Mouse (Mus musculus) gastrocnemius, postnatal 36 days (tissue): ENCODE data around the gene Oxtr. TPM values are rescaled to one million over a fixed set of nuclear protein-coding genes. Genes with fewer than 3 reads are reported as not detected.
A peak's percentile ranks its signal among the peaks of the same experiment; 100 is the strongest.

Experiments
- DNase-seq, 2 experiments: peaks; one replicate each; pipeline ENCODE4 v3.0.0; 2022
- intact Hi-C: fragments of 180-260 bp; cut with DNase I; formaldehyde crosslinking; loops from one replicate; pipeline ENCODE4 v1.15.1; 2025
- total RNA-seq, 2 experiments: library from RNA; stranded (reverse); gene quantifications; 2 replicates each; pipeline ENCODE4 v1.2.3; 2021

Gene Oxtr
- total RNA-seq, 2 experiments from 2014 or later, result 0.07 to 0.08 TPM

- peak; percentile 76 to 79 for DNase-seq
- intact Hi-C loops, result loop anchor here (10.0 kb wide), 2 partner anchors 194 to 514 kb away; no protein-coding TSS in a partner anchor
Observed at GRCm38 (mm10) chr6:112490625-112491242, 991 bp upstream of the Oxtr start.

GRCm38 (mm10) chr6:112489181-112489909, 398 bp downstream of the Oxtr start:
- intact Hi-C loops, result loop anchor here (5.0 kb wide), 1 partner anchor 282 kb away; no protein-coding TSS in a partner anchor
- no peak for DNase-seq

DNA sequence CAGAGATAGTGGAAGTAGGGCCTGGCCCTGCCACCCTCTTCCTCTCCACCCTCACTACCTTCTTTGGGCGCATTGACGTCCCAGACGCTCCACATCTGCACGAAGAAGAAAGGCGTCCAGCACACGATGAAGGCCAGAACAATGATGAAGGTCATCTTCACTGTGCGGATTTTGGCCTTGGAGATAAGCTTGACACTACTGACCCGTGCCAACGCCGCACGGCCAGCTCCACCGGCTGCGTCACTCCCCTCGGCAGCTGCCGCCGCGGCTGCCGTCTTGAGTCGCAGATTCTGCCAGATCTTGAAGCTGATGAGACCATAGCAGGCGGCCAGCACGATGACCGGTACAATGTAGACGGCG, 942 bp downstream of the Oxtr start:
- intact Hi-C loops, result loop anchor here (5.0 kb wide), 1 partner anchor 282 kb away; no protein-coding TSS in a partner anchor
- no peak for DNase-seq

DNA sequence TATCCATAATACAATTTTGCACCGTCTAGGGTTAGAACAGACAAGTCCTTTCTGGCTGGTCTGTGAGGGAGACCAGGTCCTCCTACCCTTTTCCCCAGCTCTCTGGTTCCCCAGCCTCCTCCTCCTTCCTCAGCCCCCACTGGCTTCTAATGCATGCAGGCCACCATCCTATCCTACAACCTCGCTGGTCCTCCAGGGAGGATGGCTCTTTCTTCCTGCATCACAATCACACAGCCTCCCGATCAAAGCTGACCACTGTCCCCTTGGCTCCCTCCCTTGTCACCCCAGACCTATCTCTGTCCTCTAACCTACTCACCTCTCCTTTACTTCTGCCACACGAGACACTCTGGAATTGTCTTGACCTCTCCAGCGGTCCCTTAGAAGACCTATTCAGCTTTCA, 1.8 kb downstream of the Oxtr start:
- intact Hi-C loops, result loop anchor here (5.0 kb wide), 1 partner anchor 281 kb away; no protein-coding TSS in a partner anchor
- peak in 1 of 2 experiments; percentile 5 for DNase-seq

GRCm38 (mm10) chr6:112484316-112484715, 5.4 kb downstream of the Oxtr start:
- peak in 1 of 2 experiments; percentile 17 for DNase-seq
- intact Hi-C loops, result loop anchor here (2.0 kb wide), 1 partner anchor 78 kb away; no protein-coding TSS in a partner anchor

DNA sequence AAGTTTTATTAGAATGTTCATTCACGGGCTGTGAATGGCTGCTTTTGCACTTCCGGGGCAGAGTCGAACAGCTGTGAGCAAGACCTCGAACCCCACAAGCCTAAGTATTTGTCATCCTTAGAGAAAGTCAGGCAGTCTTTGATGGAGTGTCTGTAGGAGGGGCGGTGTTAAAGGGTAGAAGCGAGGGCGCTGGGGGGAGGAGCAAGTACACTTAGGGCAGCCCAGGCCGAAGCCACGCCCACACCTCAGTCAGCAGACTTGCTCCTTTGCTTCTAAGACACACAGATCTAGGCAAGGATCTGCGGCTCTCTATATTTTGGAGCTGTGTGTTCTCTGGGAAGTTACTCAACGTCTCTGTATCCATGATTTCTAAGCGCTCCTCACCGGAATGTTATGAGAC, 9.9 kb downstream of the Oxtr start:
- intact Hi-C loops, result no loop called here
- no peak for DNase-seq

DNA sequence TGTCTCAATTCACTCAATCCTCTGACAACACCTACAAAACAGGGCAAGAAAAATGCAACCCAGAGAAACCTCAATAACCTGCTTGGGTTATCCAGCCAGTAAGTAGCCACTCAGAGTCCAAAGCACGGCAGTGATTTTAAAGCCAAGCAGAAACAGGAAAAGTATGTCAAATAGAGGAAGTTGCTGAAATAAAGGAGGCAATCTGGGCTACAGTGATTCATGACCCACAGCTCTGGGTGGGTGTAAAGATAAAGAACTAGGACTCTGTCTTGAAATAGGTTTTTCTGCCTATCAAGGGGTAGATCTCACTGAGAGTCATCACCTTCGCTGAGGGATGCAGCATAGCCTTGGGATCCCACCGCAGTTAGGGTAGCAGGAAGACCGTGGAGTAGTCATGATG, 18.1 kb downstream of the Oxtr start:
- intact Hi-C loops, result no loop called here
- no peak for DNase-seq

DNA sequence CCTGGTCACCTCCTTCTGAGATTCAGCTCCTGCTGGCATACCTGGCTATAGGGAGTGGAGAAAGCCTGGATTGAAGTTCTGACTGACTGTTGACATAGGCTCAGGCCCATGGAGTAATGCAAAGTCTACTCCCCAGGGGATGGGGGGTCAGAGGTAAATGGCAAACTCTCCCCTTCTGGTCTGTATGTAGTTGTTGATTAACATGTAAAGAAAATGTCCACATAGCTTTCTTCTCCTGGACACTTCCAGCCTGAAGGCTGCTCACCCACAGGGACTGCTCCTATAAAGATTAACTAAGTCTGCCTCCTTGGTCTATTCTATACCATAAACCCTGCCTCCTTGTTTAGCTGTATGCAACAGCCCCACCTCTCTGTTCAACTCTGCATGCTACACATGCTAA, 23.7 kb downstream of the Oxtr start:
- intact Hi-C loops, result no loop called here
- no peak for DNase-seq

DNA sequence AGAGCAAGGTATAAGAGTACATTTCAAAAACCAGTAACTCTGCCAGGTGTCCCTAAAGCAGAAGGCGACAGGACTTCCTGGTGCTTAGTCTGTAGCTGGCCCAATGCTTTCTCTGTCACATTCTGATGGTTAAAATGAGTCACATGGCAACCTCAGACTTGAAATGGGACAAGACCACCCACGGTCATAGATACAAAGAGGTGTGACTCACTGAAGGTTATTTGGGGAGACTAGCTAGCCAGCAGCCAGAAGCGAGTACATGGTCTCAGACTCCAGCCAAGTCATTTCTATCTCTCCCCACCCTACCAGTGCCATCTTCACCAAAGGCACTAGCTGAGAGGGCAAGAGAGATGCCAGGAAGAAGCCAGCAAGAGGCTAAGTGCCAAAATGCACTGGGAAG, 24.3 kb downstream of the Oxtr start:
- intact Hi-C loops, result no loop called here
- DNase-seq, result no peak

DNA sequence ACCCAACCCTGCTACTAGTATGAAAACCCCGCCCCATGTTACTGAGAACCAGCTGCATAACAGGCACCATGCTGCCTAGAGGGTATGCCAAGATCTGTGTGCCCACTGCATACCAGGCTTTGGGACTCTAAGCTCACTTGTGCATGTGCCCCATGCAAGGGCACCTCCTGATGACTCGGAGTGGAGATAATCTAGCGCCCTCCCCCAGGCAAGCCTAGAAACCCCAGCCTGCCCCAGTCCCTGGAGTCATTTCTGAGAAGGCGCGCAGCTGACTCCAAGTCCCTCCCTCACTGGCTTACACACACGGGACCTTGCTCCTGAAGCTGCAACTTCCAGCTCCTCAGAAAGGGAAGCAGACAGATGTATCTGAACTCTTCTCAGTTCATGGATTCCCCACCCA, 26.4 kb downstream of the Oxtr start:
- DNase-seq, result no peak
- intact Hi-C loops, result no loop called here

DNA sequence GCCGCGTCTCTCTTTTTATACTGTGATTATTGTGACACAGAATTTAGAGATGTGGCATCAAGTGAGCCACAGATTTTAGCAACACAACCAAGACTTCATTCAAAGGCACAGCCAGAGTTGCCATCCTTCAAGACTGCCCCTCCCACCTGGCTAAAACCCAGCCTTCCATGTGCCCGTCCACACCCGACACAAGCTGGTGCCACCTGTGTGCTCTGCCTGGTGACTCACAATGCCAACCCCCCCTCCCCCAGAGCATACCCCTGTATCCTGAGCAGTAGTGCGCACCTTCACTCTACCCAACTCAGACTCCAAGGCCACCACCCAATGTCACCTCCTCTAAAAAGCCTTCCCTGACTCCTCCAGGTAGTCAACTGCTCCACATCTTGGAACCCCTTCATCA, 28.3 kb downstream of the Oxtr start:
- intact Hi-C loops, result no loop called here
- no peak for DNase-seq

DNA sequence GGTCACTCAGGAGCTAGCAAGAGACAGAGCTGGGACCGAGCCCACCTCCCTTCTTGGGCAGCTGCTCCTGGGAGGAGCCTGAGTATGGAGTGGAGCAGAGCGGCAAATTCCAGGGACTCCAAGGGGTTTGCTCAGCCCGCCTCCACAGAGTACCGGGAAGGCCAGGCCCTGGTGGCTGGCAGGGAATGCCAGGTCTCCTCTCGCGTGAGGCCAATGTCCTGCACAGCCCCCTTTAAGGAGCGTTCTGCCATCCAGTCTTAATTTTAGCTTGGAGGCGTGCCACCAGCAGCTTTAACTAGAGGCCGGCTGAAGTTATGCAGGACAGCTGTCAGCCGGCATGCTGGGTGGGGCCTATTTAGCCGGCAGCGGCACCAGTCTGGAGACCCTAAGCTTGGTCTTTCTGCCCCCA, 30.4 kb downstream of the Oxtr start, which contains the start of gene Cav3:
Gene Cav3 (plus strand): TSS at position 165 of the 409 bp plus-strand sequence.
- DNase-seq, result peak; percentile 25 to 38
- intact Hi-C loops, result no loop called here

GRCm38 (mm10) chr6:112445675-112446074, 44.1 kb downstream of the Oxtr start:
- no peak for DNase-seq
- intact Hi-C loops, result no loop called here

DNA sequence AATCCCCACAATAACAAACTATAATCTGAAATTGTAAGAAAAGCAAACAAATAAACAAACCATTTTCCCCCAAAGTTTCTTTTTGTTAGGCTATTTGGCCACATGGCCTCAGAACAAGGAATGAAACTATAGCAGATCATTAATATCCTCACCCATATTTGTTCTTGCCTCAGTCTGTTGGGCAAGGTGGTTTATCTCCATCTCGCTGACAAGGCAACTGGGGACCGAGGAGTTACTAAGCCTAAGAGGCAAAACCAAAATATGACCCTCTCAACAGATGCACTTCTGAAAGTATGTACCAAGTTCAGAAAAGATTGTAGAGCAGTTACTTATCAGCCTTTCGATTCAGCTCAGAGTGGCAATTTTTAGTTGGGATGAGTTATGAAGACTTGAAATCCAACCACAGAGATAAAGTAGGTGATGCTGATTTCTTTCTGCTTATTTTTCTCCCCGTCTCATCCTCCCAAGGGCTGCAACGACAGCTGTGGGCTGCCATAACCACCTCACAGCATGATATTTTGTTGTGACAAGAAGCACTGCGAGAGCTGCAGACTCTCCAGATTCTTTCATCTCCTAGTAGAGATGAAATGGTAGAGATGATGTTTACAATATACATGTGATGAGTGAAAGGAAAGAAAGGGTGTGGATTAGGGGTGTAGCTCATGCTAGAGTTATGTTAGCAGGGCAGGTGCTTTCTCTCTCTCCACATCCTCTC, 63.6 kb downstream of the Oxtr start:
- intact Hi-C loops, result no loop called here
- DNase-seq, result no peak

GRCm38 (mm10) chr6:112423746-112424501, 65.8 kb downstream of the Oxtr start:
- intact Hi-C loops, result no loop called here
- DNase-seq, result no peak

Other genes starting within 250 kb of the Oxtr start
- 100 to 1,000 TPM in 1 of 2 experiments, 10 to 100 TPM in 1; 62.6 to 127 TPM for gene Lmcd1, start 216.2 kb downstream of the Oxtr start, total RNA-seq
- gene Ssu2, start 101.9 kb downstream of the Oxtr start, total RNA-seq, result under 1 TPM; 0.64 to 0.96 TPM
- gene Cav3, start 30.4 kb downstream of the Oxtr start, total RNA-seq, result 10 to 100 TPM; 77.5 to 89.4 TPM
- gene Rad18, start 206.7 kb upstream of the Oxtr start, total RNA-seq, result 1 to 10 TPM in 1 of 2 experiments, under 1 TPM in 1; 0.81 to 1.5 TPM